Mouse (Mus musculus) WW6 (cell line): ENCODE measurements around the gene Selplg.

ENCODE experiments used
- DNase-seq: peaks from one replicate; pipeline ENCODE4 v3.0.0-alpha.2; 2013; ENCODE audit warnings: low read depth, low spot score

Selplg gene

GRCm38 (mm10) chr5:113854494-113854893 lies 22.1 kb upstream of the Selplg start:
- peak; percentile 55 for DNase-seq

DNA sequence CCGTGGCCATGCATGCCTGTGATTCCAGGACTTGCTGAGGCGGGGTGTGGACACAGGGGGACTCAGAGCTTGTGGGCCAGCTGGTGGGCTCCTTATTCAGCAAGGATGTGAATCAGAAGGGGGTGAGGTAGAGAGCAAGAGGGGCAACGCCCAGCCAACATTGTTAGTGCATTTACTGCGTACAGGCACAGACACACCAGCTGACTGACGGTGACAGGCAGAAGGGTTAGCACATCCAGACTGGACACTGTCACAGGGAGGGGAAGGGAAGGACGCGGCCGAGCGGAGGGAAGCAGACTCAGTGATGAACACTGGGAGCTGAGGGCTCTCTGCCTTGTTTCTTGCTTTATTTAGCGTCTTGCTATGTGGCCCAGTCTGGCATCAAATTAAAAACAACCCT lies 21.1 kb upstream of the Selplg start:
- DNase-seq = no peak

GRCm38 (mm10) chr5:113852463-113852862 lies 20.0 kb upstream of the Selplg start:
- DNase-seq = no peak

- no peak for DNase-seq
Measured at GRCm38 (mm10) chr5:113850680-113851230, 18.3 kb upstream of the Selplg start.

- DNase-seq = no peak
Measured at GRCm38 (mm10) chr5:113847636-113848035, 15.2 kb upstream of the Selplg start.

DNA sequence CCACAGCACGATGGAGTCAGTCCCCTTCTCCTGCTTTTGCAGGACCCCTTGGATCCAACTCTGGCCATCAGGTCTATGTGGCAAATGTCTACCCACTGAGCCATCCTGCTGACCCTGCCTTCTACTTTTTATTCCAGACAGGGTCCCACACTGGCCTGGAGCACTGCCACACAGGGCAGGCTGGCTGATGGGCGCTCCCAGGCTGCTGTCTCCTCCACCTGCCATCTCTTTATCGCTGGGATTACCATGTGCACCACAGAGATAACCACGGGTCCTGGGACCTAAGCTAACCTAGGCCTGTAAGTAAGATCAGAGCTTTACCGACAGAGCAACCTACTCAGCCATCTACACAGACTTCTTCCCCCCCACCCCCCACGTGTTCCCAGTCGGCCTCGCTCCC lies 14.2 kb upstream of the Selplg start:
- DNase-seq = no peak

DNA sequence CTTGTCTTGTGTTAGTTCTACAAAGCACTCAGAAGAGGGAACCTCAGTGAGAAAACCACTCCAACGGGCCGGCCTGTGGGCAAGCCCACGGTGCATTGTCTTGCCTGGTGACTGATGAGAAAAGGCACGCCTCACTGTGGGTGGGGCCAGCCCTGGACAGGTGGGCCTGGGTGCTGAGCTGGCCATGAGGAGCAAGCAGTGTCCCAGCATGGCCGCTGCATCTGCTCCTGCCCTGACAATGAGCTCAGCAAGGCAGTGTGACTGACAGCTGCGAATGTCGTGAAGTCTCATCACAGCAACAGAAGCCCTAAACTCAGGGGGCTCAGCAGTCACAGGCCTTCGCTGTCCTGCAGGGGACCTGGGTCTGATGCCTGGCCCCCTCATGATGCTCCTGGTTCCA lies 13.2 kb upstream of the Selplg start:
- DNase-seq = no peak

- peak; percentile 45 for DNase-seq
Measured at GRCm38 (mm10) chr5:113844721-113845120, 12.3 kb upstream of the Selplg start.

GRCm38 (mm10) chr5:113844106-113844505 lies 11.7 kb upstream of the Selplg start:
- no peak for DNase-seq

DNA sequence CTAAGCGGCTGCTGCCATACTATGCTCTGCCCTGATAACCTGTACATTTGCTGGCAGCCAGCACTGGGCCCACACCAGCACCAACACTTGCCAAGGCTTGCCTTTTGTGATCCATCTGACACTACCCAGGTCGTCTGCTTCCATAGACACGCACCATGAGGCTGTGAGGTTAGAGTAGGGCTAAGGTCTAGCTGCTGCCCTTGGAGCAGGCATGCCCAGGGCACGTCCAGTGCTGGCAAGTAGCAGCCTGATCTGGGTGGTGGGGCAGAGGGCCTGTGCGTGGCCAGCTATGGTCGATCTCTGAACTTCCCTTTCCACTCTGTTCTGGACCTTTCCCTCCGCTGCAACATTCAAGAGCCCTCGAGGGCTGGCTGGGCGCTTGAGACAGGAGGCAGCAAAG lies 10.5 kb upstream of the Selplg start:
- DNase-seq = no peak

- DNase-seq = no peak
Measured at GRCm38 (mm10) chr5:113842244-113842643, 9.8 kb upstream of the Selplg start.

- no peak for DNase-seq
Measured at GRCm38 (mm10) chr5:113841243-113842225, 9.1 kb upstream of the Selplg start.

DNA sequence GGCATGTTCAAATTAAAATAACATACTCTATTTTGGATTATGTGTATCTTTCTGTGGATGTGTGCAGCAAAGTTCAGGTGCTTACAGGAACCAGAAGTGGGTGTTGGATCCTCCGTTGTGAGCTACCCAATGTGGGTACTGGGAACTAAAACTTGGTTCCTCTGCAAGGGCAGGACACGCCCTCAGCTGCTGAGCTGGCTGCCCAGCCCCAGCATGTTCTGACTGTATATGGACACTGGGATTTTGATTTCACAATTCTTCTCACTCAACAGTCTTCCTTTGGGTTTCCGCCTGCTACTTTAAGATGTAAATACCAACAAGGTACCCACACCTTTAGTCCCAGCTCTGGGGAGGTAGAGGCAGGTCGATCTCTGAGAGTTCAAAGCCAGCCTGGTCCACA lies 8.0 kb upstream of the Selplg start:
- no peak for DNase-seq

DNA sequence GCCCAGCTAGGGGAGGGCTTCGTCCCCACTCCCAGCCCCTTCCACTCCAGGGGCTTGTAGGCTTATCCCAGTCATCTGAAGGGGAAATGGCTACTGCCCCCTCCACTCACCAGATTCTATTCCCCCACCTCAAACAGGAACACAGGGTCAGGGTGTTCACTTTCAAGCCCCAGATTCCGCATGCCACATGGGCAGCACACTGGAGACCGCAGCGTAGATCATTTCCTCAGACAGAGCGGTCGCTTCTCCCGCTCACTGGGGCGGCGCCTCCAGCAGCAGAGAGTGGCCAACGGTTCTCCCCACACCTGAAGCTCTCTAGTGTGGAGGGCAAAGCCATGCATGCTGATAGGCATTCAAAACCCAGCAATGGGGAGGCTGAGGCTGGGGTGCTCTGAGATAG lies 4.5 kb upstream of the Selplg start:
- DNase-seq = no peak

DNA sequence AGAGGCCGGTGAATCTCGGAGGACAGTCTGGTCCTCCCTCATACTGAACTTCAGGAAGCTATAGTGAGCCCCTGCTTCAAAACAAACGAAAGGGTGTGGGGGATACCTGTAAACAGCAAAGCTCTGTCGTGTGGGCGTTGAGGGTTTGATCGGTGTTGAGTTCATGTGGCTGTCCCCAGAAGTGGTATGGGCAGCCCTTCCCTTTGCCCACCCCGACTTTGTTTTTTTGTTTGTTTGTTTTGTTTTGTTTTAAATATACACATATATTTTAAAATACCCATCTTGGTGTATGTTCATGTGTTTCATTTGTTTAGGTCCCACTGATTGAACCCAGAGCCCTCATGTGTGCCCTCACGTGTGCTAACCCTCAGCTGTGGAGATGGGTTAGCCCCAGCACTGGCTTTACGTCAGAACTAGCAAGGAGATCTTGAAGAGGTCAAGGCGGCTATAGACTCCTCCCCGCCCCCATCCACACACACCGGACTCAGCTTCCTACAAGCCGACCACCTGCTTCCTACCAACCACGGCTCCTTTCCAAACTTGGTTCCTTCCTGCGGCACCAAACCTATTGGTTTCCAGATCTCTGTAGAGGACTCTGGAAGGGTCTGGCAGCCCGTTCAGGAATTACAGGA lies 988 bp upstream of the Selplg start:
- no peak for DNase-seq

DNA sequence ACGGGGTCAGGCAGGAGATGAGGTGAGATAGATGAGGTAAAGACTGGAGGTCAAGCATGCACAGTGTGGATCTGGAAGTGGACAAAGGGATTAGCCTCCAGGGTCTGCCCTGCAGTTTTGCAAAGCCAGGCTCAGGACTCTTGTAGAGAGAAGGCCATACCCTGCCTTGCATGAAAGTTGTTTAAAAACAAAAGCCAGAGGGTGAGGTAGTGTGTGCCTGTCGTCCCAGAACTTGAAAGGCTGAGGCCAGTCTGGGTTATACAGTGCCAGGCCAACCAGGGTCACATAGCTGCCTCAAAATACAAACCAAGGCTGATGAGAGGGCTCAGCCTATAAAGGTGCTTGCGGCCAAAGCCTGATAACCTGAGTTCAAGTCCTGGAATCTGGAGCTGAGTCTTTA lies 703 bp downstream of the Selplg start:
- DNase-seq = no peak

DNA sequence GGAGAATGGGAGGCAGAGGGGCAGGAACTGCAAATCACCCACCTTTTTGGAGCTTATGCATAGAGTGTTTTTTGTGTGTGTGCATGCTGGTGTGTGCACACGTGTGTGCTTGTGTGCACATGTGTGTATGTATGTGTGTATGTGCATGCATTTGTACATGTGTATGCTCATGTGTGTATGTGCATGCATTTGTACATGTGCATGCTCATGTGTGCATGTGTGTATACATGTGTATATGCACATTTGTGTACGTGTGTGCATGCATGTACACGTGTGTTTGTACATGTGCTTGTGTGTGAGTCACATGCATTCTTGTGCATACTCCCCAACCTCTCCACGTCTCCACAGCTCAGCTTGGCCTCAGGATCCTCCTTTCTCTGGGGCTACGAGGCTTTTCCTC lies 1.6 kb downstream of the Selplg start:
- no peak for DNase-seq

GRCm38 (mm10) chr5:113830292-113830643 lies 2.2 kb downstream of the Selplg start:
- DNase-seq = no peak

DNA sequence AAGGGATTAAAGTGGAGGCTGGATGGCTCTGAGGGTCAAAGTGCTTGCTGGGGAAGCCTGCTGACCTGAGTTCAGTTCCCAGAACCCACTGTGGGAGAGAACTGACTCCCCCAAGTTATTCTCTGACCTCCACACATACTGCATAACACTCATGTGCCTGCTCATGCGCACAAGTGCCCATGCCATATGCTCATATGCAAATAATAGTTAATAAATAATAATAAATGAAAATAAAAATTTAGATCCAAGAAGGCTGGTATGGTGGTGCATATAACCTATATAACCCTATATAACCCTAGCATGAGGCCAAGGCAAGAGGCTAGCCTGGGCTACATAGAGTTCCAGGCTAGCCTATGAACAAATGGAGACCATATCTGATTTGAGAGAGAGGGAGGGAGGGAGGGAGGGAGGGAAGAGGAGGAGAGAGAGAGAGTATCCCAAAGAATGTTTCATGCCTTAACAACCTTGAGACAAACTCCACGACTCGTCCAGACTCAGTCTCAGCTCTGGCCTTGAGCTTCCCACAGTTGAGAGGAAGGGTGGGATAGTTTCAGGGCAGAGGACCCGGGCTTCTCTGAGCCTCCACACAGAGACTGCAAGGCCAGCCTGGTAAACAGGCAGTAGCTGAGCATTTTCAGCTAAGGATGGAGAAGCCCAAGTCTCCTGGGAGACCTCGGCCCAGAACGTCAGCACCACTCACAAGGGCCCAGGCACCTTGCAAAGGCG lies 2.7 kb downstream of the Selplg start:
- no peak for DNase-seq

DNA sequence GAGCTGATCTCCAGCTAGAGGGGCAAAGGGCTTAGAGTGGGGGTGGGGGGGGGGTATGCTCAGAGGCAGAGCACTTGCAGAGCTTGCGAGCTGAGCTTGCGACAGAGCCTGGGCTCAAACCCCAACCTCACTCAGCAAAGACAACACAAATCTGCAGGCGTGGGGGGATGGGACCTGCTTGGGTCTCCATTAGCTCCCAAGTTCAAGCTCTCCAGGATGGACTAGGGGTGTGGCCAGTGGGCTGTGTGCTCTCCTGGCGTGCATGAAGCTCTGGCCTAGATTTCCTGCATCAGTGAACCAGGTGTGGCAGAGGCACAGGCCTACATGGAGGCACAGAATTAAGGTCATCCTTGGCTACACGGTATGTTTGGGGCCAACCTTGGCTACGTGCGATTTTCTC lies 4.0 kb downstream of the Selplg start:
- no peak for DNase-seq

DNA sequence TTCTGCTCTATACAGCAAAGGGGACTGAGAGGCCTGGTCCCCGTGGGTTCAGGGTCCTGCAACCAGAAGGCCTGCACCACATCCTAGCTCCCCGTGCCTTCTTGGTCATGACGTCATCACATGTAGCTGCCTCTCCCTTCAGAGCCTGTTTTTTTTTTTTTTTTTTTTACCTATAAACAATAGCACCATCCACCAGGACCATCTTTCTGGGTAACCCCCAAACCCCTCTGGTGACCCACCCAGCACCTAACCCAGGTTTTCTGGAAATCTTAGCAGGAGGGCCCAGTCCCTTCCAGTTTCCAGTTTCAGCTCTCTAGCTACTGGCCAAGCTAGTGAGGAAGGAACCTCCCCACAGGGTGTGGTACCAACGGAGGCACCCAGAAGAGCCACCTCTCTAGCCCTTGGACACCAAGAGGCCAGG lies 4.4 kb downstream of the Selplg start:
- no peak for DNase-seq

GRCm38 (mm10) chr5:113826619-113827018 lies 5.8 kb downstream of the Selplg start:
- DNase-seq = no peak
